Comparison of ENCODE assay signal across 13 mouse cellular contexts in genomic region chr9:72693861-72694260, GRCm38 (mm10). TPM values are rescaled to one million over a fixed set of nuclear protein-coding genes. Genes with fewer than 3 reads are reported as not detected.
A peak's percentile ranks its signal among the peaks of the same experiment; 100 is the strongest.
DNase-seq lines count a peak whose midpoint lies in the region; ATAC-seq and TF ChIP-seq lines count a peak whose summit lies in the region.
"Had no signal": no experiment of that assay in that cellular context is flagged by ENCODE, and none has a peak within 500 bp of the region (broad histone marks: within the 10 kb centered on the region; RNA-seq: fewer than 3 reads in every experiment).

No protein-coding gene starts in this region.

- no peak for TF ChIP-seq EP300 in heart, postnatal 0 days (IDR thresholded peaks at IDR 0.05; ENCODE audit: low read depth)

- H3K27me3 ChIP-seq in heart, postnatal 0 days (ENCODE audit: control insufficient read depth, insufficient read depth, low read length), result no peaks in the 10 kb centered on the region
- H3K27me3 ChIP-seq in midbrain, embryonic 13.5 days, result no peaks in the 10 kb centered on the region
- H3K27me3 ChIP-seq in midbrain, embryonic 16.5 days (ENCODE audit: control insufficient read depth, insufficient read depth, low read depth, low read length), result no peaks in the 10 kb centered on the region
- H3K27me3 ChIP-seq in neural tube, embryonic 14.5 days (ENCODE audit: control insufficient read depth, insufficient read depth, low read length), result no peaks in the 10 kb centered on the region
- H3K27me3 ChIP-seq: liver, embryonic 15.5 days had no signal

- peaks cover 31% of the 10 kb centered on the region for H3K4me1 ChIP-seq in heart, postnatal 0 days (ENCODE audit: control insufficient read depth, insufficient read depth)
- H3K4me1 ChIP-seq in midbrain, embryonic 13.5 days (replicated peaks), result peaks cover 41% of the 10 kb centered on the region
- peaks cover 36% of the 10 kb centered on the region for H3K4me1 ChIP-seq in midbrain, embryonic 16.5 days (ENCODE audit: control insufficient read depth, insufficient read depth, low read length)
- peaks cover 18% of the 10 kb centered on the region for H3K4me1 ChIP-seq in neural tube, embryonic 14.5 days (ENCODE audit: control insufficient read depth, insufficient read depth, low read length)

- TF ChIP-seq CTCF in heart, postnatal 0 days (IDR thresholded peaks at IDR 0.05; ENCODE audit: low read depth), result no peak

- intact Hi-C loops in heart, postnatal 36 days (cut with DNase I), result no loop called here

- DNase-seq in adrenal gland, adult 2 months, result peak; percentile 37
- DNase-seq in adrenal gland, postnatal 36 days, result no peak
- DNase-seq in heart, postnatal 0 days (ENCODE audit: low spot score), result no peak
- no peak for DNase-seq in heart, postnatal 36 days
- DNase-seq in cerebellum, adult 9-10 months, result no peak
- DNase-seq: adrenal gland, postnatal 25 days; cerebellum, adult 18-20 months; embryo, embryonic 11 days; lung, postnatal 4 days had no signal

- H3K9me3 ChIP-seq in heart, postnatal 0 days (replicated peaks; ENCODE audit: control insufficient read depth, low read length), result no peaks in the 10 kb centered on the region
- no peaks in the 10 kb centered on the region for H3K9me3 ChIP-seq in midbrain, embryonic 13.5 days
- H3K9me3 ChIP-seq in midbrain, embryonic 16.5 days (replicated peaks; ENCODE audit: control insufficient read depth, low read length, poor library complexity, severe bottlenecking), result no peaks in the 10 kb centered on the region
- H3K9me3 ChIP-seq in neural tube, embryonic 14.5 days (ENCODE audit: control insufficient read depth, low read length), result no peaks in the 10 kb centered on the region
- H3K9me3 ChIP-seq: liver, embryonic 15.5 days had no signal

- peak overlapping the region; percentile 60; the same call in 1 of the 2 replicates for H3K27ac ChIP-seq in heart, postnatal 0 days (ENCODE audit: low read depth)
- peak overlapping the region; percentile 51 for H3K27ac ChIP-seq in midbrain, embryonic 13.5 days
- H3K27ac ChIP-seq in midbrain, embryonic 16.5 days (ENCODE audit: low read length), result no peak overlapping the region
- H3K27ac ChIP-seq in neural tube, embryonic 14.5 days (ENCODE audit: low read depth, low read length), result peak overlapping the region; percentile 48; the same call in 1 of the 2 replicates
- H3K27ac ChIP-seq: liver, embryonic 15.5 days had no signal

- peaks cover 60% of the 10 kb centered on the region for H3K36me3 ChIP-seq in heart, postnatal 0 days (replicated peaks; ENCODE audit: control insufficient read depth, insufficient read depth, low read length)
- peaks cover 70% of the 10 kb centered on the region for H3K36me3 ChIP-seq in midbrain, embryonic 13.5 days
- H3K36me3 ChIP-seq in midbrain, embryonic 16.5 days (ENCODE audit: control insufficient read depth, insufficient read depth, low read length), result peaks cover 15% of the 10 kb centered on the region
- H3K36me3 ChIP-seq in neural tube, embryonic 14.5 days (ENCODE audit: control insufficient read depth, insufficient read depth, low read length), result peaks cover 43% of the 10 kb centered on the region

- 68% methylated on average over 14 of the region's 14 CpGs for WGBS in heart, postnatal 0 days
- 92% methylated on average over 14 of the region's 14 CpGs for WGBS in midbrain, embryonic 13.5 days
- 89% methylated on average over 14 of the region's 14 CpGs for WGBS in midbrain, embryonic 16.5 days
- WGBS in neural tube, embryonic 14.5 days, result 84% methylated on average over 14 of the region's 14 CpGs

- no peak overlapping the region for H3K9ac ChIP-seq in heart, postnatal 0 days (replicated peaks; ENCODE audit: low read depth, low read length)
- no peak overlapping the region for H3K9ac ChIP-seq in midbrain, embryonic 13.5 days (replicated peaks)
- H3K9ac ChIP-seq in midbrain, embryonic 16.5 days (ENCODE audit: low read depth, low read length), result no peak overlapping the region
- H3K9ac ChIP-seq in neural tube, embryonic 14.5 days (replicated peaks; ENCODE audit: low read depth, low read length), result no peak overlapping the region
- H3K9ac ChIP-seq: liver, embryonic 15.5 days had no signal

- H3K4me3 ChIP-seq in heart, postnatal 0 days (ENCODE audit: low read depth, low read length), result no peak overlapping the region
- no peak overlapping the region for H3K4me3 ChIP-seq in midbrain, embryonic 13.5 days (replicated peaks)
- H3K4me3 ChIP-seq in midbrain, embryonic 16.5 days (ENCODE audit: low read depth, low read length), result no peak overlapping the region
- H3K4me3 ChIP-seq in neural tube, embryonic 14.5 days (ENCODE audit: low read depth, low read length), result no peak overlapping the region
- H3K4me3 ChIP-seq: liver, embryonic 15.5 days had no signal

- no peak for ATAC-seq in heart, postnatal 0 days (ENCODE audit: insufficient read depth, low read depth)
- ATAC-seq in midbrain, embryonic 13.5 days, result no peak
- ATAC-seq in midbrain, embryonic 16.5 days, result no peak
- no peak for ATAC-seq in neural tube, embryonic 14.5 days (ENCODE audit: low read depth)

- no peak overlapping the region for H3K4me2 ChIP-seq in heart, postnatal 0 days (ENCODE audit: low read depth, low read length)
- H3K4me2 ChIP-seq in midbrain, embryonic 13.5 days (replicated peaks), result no peak overlapping the region
- H3K4me2 ChIP-seq in midbrain, embryonic 16.5 days (ENCODE audit: low read length), result no peak overlapping the region; the same call in 1 of the 2 replicates
- H3K4me2 ChIP-seq in neural tube, embryonic 14.5 days (ENCODE audit: low read depth, low read length), result no peak overlapping the region
- H3K4me2 ChIP-seq: liver, embryonic 15.5 days had no signal

RNA-seq across cellular contexts. Expression of gene Nedd4, which starts 31.7 kb away (rescaled TPM):
- 100 to 1,000 TPM; 393 to 436 TPM for total RNA-seq in adrenal gland, adult 2 months (2021)
- 139 and 169 TPM in 2 replicates for polyA plus RNA-seq in adrenal gland, adult 2 months (2012; rRNA removed)
- total RNA-seq in adrenal gland, postnatal 36 days (2021), result 100 to 1,000 TPM; 431 to 435 TPM
- total RNA-seq in heart, postnatal 0 days (2014; rRNA removed; ENCODE audit: low replicate concordance), result 444 and 493 TPM in 2 replicates
- 294 and 303 TPM in 2 replicates for polyA plus RNA-seq in heart, postnatal 0 days (2015; fragmentation: Nextera tagmentation; extraction: Ambion mirVana)
- total RNA-seq in heart, postnatal 36 days (2021), result 100 to 1,000 TPM; 366 to 383 TPM
- 563 and 595 TPM in 2 replicates for polyA plus RNA-seq in midbrain, embryonic 13.5 days (2015; fragmentation: Nextera tagmentation; extraction: Ambion mirVana)
- polyA plus RNA-seq in midbrain, embryonic 16.5 days (2015; fragmentation: Nextera tagmentation; extraction: Ambion mirVana), result 393 and 436 TPM in 2 replicates
- polyA plus RNA-seq in neural tube, embryonic 14.5 days (2014; fragmentation: Nextera tagmentation; extraction: Ambion mirVana), result 439 and 545 TPM in 2 replicates
